Mouse (Mus musculus): ENCODE data around the gene Hyal3. TPM values are rescaled to one million over a fixed set of nuclear protein-coding genes. Genes with fewer than 3 reads are reported as not detected.

The Hyal3 gene
- polyA plus RNA-seq, 1 experiment from 2014 or later = 0.89 TPM

DNA sequence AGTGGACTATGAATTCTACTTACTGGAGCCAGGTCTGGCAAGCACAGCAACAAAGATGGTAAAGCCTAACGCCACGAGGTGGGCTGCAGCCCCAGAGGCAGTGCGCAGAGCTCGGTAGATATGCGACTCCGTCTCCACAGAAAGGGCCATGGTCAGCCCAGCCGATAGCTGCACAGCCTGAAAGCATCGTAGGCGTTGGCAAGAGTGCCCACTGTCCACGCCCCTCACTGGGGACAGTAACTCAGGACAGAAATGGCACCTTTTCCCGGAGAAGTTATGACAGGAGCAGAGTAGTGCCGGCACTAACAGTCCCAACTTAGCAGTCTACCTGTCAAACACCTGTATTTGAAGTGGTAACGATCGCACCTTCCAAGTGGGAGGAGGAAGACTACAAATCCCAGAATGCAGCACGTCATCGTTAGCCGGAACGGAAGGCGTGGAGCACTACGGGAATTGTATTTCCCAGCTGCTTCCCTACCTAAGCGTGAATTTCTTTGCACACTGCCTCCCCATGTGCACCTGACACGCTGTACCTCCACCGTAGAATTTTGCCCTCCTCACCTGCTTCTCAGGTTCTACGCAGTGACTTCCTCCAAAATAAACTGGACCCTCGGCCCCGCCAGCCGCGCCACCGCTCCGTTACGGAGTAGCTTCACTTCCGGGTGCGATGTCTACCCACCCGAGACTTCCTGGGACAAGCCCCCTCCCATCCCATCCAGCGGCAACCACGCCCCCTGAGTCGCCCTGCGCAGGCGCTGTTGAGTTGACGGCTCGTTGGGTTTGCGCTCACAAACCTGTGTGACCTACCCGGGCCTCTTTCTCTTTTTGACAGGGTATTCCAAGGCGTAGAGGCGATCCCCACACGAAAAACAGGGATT, 38.9 kb upstream of the Hyal3 start, which contains the start of the genes Cyb561d2 and Nprl2:
TSS of gene Cyb561d2 (minus strand) at position 720 of the 878 bp plus-strand sequence.
TSS of gene Nprl2 (plus strand) at position 753 of the 878 bp plus-strand sequence.
- H3K4me3 ChIP-seq (replicated peaks; ENCODE audit: low read depth, low read length) = peak within 1 kb of the TSS; percentile 63
- H3K27me3 ChIP-seq (ENCODE audit: control insufficient read depth, insufficient read depth, low read length) = no peaks in the 10 kb centered on the region
- H3K9me3 ChIP-seq (ENCODE audit: control insufficient read depth, low read length) = no peaks in the 10 kb centered on the region
- H3K36me3 ChIP-seq (ENCODE audit: control insufficient read depth, insufficient read depth, low read length) = peaks cover 53% of the 10 kb centered on the region
- ATAC-seq (ENCODE audit: low FRiP score, low TSS enrichment) (peak; percentile 91), DNase-seq (peak; percentile 97)
- H3K4me1 ChIP-seq (ENCODE audit: control insufficient read depth, insufficient read depth, low read length) = peaks cover 21% of the 10 kb centered on the region
- under 1% methylated on average over 46 of the region's 46 CpGs for WGBS
- peak within 1 kb of the TSS; percentile 59 for H3K9ac ChIP-seq (replicated peaks; ENCODE audit: low read length)
- H3K27ac ChIP-seq (replicated peaks; ENCODE audit: low read depth, low read length) = peak within 1 kb of the TSS; percentile 61
- peak within 1 kb of the TSS; percentile 92 for H3K4me2 ChIP-seq (ENCODE audit: low read length)

DNA sequence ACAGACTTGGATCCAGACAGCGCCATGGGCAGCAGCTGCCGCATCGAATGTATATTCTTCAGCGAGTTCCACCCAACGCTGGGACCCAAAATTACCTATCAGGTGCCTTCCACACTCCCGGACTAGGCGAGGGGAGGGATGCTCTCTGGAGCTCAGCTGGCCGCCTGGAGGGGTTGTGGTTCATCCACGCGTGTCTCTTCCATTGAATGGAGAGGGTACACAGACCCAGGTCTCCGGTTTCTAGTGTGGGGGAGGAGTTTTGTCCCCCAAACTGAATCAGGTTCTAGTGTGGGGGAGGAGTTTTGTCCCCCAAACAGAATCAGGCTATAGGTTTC, 38.3 kb upstream of the Hyal3 start:
- Histone ChIP-seq H3K4me3 (replicated peaks; ENCODE audit: low read depth, low read length) (peak overlapping the region; percentile 63), H3K27ac (replicated peaks; ENCODE audit: low read depth, low read length) (peak overlapping the region; percentile 53; the same call in 1 of the 2 replicates), H3K4me1 (ENCODE audit: control insufficient read depth, insufficient read depth, low read length) (peaks cover 21% of the 10 kb centered on the region), H3K36me3 (ENCODE audit: control insufficient read depth, insufficient read depth, low read length) (peaks cover 48% of the 10 kb centered on the region), H3K9ac (replicated peaks; ENCODE audit: low read length) (peak overlapping the region; percentile 59), H3K9me3 (ENCODE audit: control insufficient read depth, low read length) (no peaks in the 10 kb centered on the region), H3K4me2 (ENCODE audit: low read length) (peak overlapping the region; percentile 92), H3K27me3 (ENCODE audit: control insufficient read depth, insufficient read depth, low read length) (no peaks in the 10 kb centered on the region)
- WGBS = 3% methylated on average over 11 of the region's 11 CpGs
- no peak for DNase-seq
- ATAC-seq (ENCODE audit: low FRiP score, low TSS enrichment) = no peak

DNA sequence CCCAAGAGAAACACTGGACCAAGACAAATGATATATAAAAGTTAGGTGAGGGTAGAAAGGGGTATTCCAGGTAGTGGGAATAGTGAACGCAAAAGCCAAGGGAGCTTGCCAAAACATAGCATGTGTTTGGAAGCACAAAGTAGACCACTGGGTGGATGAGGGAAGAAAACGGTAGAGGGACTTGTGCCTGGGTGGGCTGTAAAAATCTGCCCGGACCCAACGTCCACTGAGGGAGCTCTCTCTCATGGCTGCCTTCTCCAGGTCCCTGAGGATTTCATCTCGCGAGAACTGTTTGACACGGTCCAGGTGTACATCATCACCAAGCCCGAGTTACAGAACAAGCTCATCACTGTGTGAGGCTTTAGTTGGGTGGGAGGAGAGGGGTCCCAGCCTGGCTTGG, 37.9 kb upstream of the Hyal3 start:
- Histone ChIP-seq H3K36me3 (ENCODE audit: control insufficient read depth, insufficient read depth, low read length) (peaks cover 44% of the 10 kb centered on the region), H3K4me3 (replicated peaks; ENCODE audit: low read depth, low read length) (peak overlapping the region; percentile 63), H3K9me3 (ENCODE audit: control insufficient read depth, low read length) (no peaks in the 10 kb centered on the region), H3K4me2 (ENCODE audit: low read length) (peak overlapping the region; percentile 92), H3K4me1 (ENCODE audit: control insufficient read depth, insufficient read depth, low read length) (peaks cover 25% of the 10 kb centered on the region), H3K27me3 (ENCODE audit: control insufficient read depth, insufficient read depth, low read length) (no peaks in the 10 kb centered on the region), H3K27ac (replicated peaks; ENCODE audit: low read depth, low read length) (no peak overlapping the region), H3K9ac (replicated peaks; ENCODE audit: low read length) (no peak overlapping the region)
- no peak for DNase-seq
- no peak for ATAC-seq (ENCODE audit: low FRiP score, low TSS enrichment)
- WGBS = 50% methylated on average over 8 of the region's 8 CpGs

DNA sequence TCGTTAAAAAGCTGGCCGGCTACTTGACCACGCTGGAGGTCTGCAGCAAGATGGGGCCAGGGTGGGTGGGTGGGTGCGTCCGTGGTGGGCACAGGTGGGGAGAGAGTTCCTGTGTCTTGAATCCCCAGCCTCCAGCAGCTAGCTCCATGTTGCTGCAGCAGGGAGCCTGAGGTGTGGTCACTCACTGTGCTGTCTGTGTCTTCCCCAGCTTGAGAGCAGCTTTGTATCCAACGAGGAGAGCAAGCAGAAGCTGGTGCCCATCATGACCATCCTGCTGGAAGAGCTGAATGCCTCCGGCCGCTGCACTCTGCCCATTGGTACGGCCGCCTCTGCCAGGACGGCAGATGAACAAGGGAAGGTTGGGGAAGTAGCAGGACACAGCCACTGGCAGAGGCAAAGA, 37.3 kb upstream of the Hyal3 start:
- H3K4me2 ChIP-seq (ENCODE audit: low read length) = no peak overlapping the region
- 87% methylated on average over 11 of the region's 11 CpGs for WGBS

DNA sequence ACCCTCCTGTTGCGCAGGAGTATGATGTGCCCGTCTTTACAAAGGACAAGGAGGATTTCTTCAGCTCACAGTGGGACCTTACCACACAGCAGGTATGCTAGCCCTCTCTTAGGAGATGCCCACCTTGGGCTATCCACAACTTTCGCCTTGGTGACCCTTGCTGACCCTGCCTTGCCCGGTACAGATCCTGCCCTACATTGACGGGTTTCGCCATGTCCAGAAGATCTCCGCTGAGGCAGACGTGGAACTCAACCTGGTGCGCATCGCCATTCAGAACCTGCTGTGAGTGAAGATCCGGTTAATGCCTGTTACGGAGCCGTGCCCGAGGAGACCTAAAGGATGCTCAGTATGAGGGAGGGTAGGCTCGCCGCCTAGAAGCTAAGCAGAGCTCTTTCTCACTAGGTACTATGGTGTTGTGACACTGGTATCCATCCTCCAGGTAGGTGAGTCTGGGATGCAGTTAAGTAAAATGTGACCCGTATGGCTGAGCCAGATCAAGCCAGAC, 36.4 kb upstream of the Hyal3 start:
- Histone ChIP-seq H3K9me3 (ENCODE audit: control insufficient read depth, low read length) (no peaks in the 10 kb centered on the region), H3K4me1 (ENCODE audit: control insufficient read depth, insufficient read depth, low read length) (peaks cover 25% of the 10 kb centered on the region), H3K27me3 (ENCODE audit: control insufficient read depth, insufficient read depth, low read length) (no peaks in the 10 kb centered on the region), H3K36me3 (ENCODE audit: control insufficient read depth, insufficient read depth, low read length) (peaks cover 28% of the 10 kb centered on the region), H3K27ac (replicated peaks; ENCODE audit: low read depth, low read length) (no peak overlapping the region), H3K9ac (replicated peaks; ENCODE audit: low read length) (no peak overlapping the region), H3K4me3 (replicated peaks; ENCODE audit: low read depth, low read length) (no peak overlapping the region), H3K4me2 (ENCODE audit: low read length) (no peak overlapping the region)
- no peak for DNase-seq
- 95% methylated on average over 17 of the region's 17 CpGs for WGBS
- ATAC-seq (ENCODE audit: low FRiP score, low TSS enrichment) = no peak

More for the DNA sequence above, 37.3 kb upstream of the Hyal3 start:
- Histone ChIP-seq H3K36me3 (ENCODE audit: control insufficient read depth, insufficient read depth, low read length) (peaks cover 38% of the 10 kb centered on the region), H3K4me1 (ENCODE audit: control insufficient read depth, insufficient read depth, low read length) (peaks cover 25% of the 10 kb centered on the region), H3K9me3 (ENCODE audit: control insufficient read depth, low read length) (no peaks in the 10 kb centered on the region), H3K27ac (replicated peaks; ENCODE audit: low read depth, low read length) (no peak overlapping the region), H3K27me3 (ENCODE audit: control insufficient read depth, insufficient read depth, low read length) (no peaks in the 10 kb centered on the region), H3K9ac (replicated peaks; ENCODE audit: low read length) (no peak overlapping the region), H3K4me3 (replicated peaks; ENCODE audit: low read depth, low read length) (no peak overlapping the region)
- no peak for DNase-seq
- no peak for ATAC-seq (ENCODE audit: low FRiP score, low TSS enrichment)

DNA sequence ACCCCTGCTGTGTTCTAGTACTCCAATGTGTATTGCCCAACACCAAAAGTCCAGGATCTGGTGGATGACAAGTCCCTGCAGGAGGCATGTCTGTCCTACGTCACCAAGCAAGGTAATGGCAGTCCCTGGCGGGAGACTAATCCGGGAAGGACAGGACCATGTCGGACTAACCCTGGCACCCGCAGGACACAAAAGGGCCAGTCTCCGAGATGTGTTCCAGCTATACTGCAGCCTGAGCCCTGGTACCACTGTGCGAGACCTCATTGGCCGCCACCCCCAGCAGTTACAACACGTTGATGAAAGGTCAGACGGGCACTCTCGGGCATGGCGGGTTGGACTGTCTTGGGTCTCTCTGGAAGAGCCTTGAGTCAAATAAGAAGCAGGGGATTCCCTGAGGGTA, 35.9 kb upstream of the Hyal3 start:
- peaks cover 25% of the 10 kb centered on the region for H3K4me1 ChIP-seq (ENCODE audit: control insufficient read depth, insufficient read depth, low read length)
- peaks cover 24% of the 10 kb centered on the region for H3K36me3 ChIP-seq (ENCODE audit: control insufficient read depth, insufficient read depth, low read length)
- no peak overlapping the region for H3K27ac ChIP-seq (replicated peaks; ENCODE audit: low read depth, low read length)
- H3K4me3 ChIP-seq (replicated peaks; ENCODE audit: low read depth, low read length) = no peak overlapping the region
- H3K9ac ChIP-seq (replicated peaks; ENCODE audit: low read length) = no peak overlapping the region
- no peaks in the 10 kb centered on the region for H3K27me3 ChIP-seq (ENCODE audit: control insufficient read depth, insufficient read depth, low read length)
- no peak for DNase-seq
- H3K9me3 ChIP-seq (ENCODE audit: control insufficient read depth, low read length) = no peaks in the 10 kb centered on the region
- 92% methylated on average over 12 of the region's 12 CpGs for WGBS
- no peak for ATAC-seq (ENCODE audit: low FRiP score, low TSS enrichment)
- H3K4me2 ChIP-seq (ENCODE audit: low read length) = no peak overlapping the region

DNA sequence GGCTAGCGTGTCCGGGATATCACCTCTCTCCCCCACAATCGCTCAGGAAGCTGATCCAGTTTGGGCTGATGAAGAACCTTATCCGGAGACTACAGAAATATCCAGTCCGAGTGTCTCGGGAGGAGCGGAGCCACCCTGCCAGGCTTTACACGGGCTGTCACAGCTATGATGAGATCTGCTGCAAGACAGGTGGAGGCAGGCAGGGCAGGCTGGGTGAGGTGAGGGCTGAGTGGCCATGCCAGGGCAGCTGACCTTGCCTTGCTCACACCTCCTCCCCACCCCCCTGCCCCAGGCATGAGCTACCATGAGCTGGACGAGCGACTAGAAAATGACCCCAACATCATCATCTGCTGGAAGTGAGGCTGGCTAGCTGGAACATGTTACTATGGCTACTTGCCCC, 35.4 kb upstream of the Hyal3 start:
- Histone ChIP-seq H3K9me3 (ENCODE audit: control insufficient read depth, low read length) (no peaks in the 10 kb centered on the region), H3K4me3 (replicated peaks; ENCODE audit: low read depth, low read length) (no peak overlapping the region), H3K4me2 (ENCODE audit: low read length) (no peak overlapping the region), H3K27ac (replicated peaks; ENCODE audit: low read depth, low read length) (no peak overlapping the region), H3K27me3 (ENCODE audit: control insufficient read depth, insufficient read depth, low read length) (peaks cover 2% of the 10 kb centered on the region), H3K4me1 (ENCODE audit: control insufficient read depth, insufficient read depth, low read length) (peaks cover 25% of the 10 kb centered on the region), H3K9ac (replicated peaks; ENCODE audit: low read length) (no peak overlapping the region), H3K36me3 (ENCODE audit: control insufficient read depth, insufficient read depth, low read length) (peaks cover 19% of the 10 kb centered on the region)
- WGBS = 88% methylated on average over 10 of the region's 10 CpGs
- ATAC-seq (ENCODE audit: low FRiP score, low TSS enrichment) = no peak
- DNase-seq = no peak

DNA sequence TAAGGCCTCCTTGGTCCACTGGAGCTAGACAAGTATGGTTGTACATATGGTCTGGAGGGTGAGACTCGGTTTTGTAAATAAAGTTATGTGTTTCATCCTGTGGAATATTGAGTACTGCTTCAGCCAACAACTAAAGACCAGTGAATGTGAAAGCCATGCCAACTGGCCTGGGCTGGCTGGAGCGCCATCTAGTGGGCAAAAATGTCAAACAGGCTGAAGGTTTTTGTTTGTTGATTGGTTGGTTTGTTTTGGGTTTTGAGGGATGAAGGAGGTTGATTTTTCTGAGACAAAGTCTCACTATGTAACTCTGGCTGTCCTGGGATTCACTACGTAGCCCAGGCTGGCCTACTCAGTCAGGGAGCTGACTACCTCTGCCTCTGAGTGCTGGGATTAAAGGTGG, 35.0 kb upstream of the Hyal3 start:
- peaks cover 19% of the 10 kb centered on the region for H3K36me3 ChIP-seq (ENCODE audit: control insufficient read depth, insufficient read depth, low read length)
- no peak overlapping the region for H3K9ac ChIP-seq (replicated peaks; ENCODE audit: low read length)
- DNase-seq = peak; percentile 88
- 5% methylated on average over 3 of the region's 3 CpGs for WGBS
- no peak overlapping the region for H3K27ac ChIP-seq (replicated peaks; ENCODE audit: low read depth, low read length)
- no peaks in the 10 kb centered on the region for H3K9me3 ChIP-seq (ENCODE audit: control insufficient read depth, low read length)
- peaks cover 6% of the 10 kb centered on the region for H3K27me3 ChIP-seq (ENCODE audit: control insufficient read depth, insufficient read depth, low read length)
- ATAC-seq (ENCODE audit: low FRiP score, low TSS enrichment) = no peak
- no peak overlapping the region for H3K4me2 ChIP-seq (ENCODE audit: low read length)
- H3K4me1 ChIP-seq (ENCODE audit: control insufficient read depth, insufficient read depth, low read length) = peaks cover 25% of the 10 kb centered on the region
- H3K4me3 ChIP-seq (replicated peaks; ENCODE audit: low read depth, low read length) = no peak overlapping the region
